Mouse (Mus musculus) kidney, embryonic 15.5 days (tissue): ENCODE results near the gene Borcs6. TPM values are rescaled to one million over a fixed set of nuclear protein-coding genes. Genes with fewer than 3 reads are reported as not detected.
A peak's percentile ranks its signal among the peaks of the same experiment; 100 is the strongest.
"Not testable (repeated sequence)": the region's sequence is repeated elsewhere in the genome, so short reads cannot be mapped to it uniquely, and the experiment has no call there.

Experiments used
- ATAC-seq: fragments of 200-750 bp; cut with Nextera tagmentation; replicated peaks from 2 replicates; pipeline ENCODE4 v1.8.0; 2017; ENCODE audit warnings: moderate TSS enrichment; ENCODE audit not compliant: low FRiP score
- H3K27ac ChIP-seq: fragments of 300-500 bp; sonication (generic); 2 replicates; pipeline ENCODE4 v1.5.1; 2015; ENCODE audit warnings: mild to moderate bottlenecking, inconsistent platforms
- H3K27me3 ChIP-seq: fragments of 300-500 bp; sonication (generic); 2 replicates; pipeline ENCODE4 v1.6.1; 2015; ENCODE audit warnings: inconsistent platforms
- H3K36me3 ChIP-seq: fragments of 300-500 bp; sonication (generic); 2 replicates; pipeline ENCODE4 v1.6.1; 2015; ENCODE audit warnings: inconsistent platforms
- H3K4me1 ChIP-seq: fragments of 300-500 bp; sonication (generic); 2 replicates; pipeline ENCODE4 v1.6.1; 2015; ENCODE audit warnings: inconsistent platforms
- H3K4me2 ChIP-seq: fragments of 300-500 bp; sonication (generic); 2 replicates; pipeline ENCODE4 v1.6.1; 2015; ENCODE audit warnings: moderate library complexity, mild to moderate bottlenecking, inconsistent platforms
- H3K4me3 ChIP-seq: fragments of 300-500 bp; sonication (generic); replicated peaks from 2 replicates; pipeline ENCODE4 v1.5.1; 2015; ENCODE audit warnings: mild to moderate bottlenecking, inconsistent platforms
- H3K9ac ChIP-seq: fragments of 300-500 bp; sonication (generic); 2 replicates; pipeline ENCODE4 v1.6.1; 2015; ENCODE audit warnings: mild to moderate bottlenecking, inconsistent platforms
- H3K9me3 ChIP-seq: fragments of 300-500 bp; sonication (generic); replicated peaks from 2 replicates; pipeline ENCODE4 v1.6.1; 2016; ENCODE audit warnings: inconsistent platforms
- WGBS: fragments of 180-500 bp; shearing (Covaris S2); methylation state at CpG from one replicate; pipeline ENCODE4 v1.1.7; 2015; ENCODE audit warnings: mixed read lengths; 5-methylcytosine and 5-hydroxymethylcytosine counted together
- polyA plus RNA-seq: library from polyadenylated mRNA; unstranded; fragments of >200 nt; fragmentation: Nextera tagmentation; extraction: Ambion mirVana; gene quantifications from 2 replicates; pipeline ENCODE4 v1.2.1, GENCODE M21; 2015

The Borcs6 gene
- polyA plus RNA-seq: 7.4 and 8.7 TPM in 2 replicates

- peaks cover 38% of the 10 kb centered on the region for H3K4me1 ChIP-seq
- WGBS: under 1% methylated on average over 64 of the region's 64 CpGs
Measured at GRCm38 (mm10) chr11:69059357-69059974, at the start of gene Borcs6. TSS of gene Borcs6 (plus strand) at chr11:69059717.

GRCm38 (mm10) chr11:69010400-69011323, 48.9 kb upstream of the Borcs6 start:
- Histone ChIP-seq H3K27ac (0 out of 2 replicates have a peak overlapping the region, but pooled peaks have one; percentile 14), H3K4me2 (peak overlapping the region; percentile 78)
- WGBS: 91% methylated on average over 15 of the region's 15 CpGs

More at GRCm38 (mm10) chr11:69059357-69059974, at the start of gene Borcs6:
- H3K9me3 ChIP-seq: no peaks in the 10 kb centered on the region
- H3K4me2 ChIP-seq: peak within 1 kb of the TSS; percentile 91
- no peaks in the 10 kb centered on the region for H3K27me3 ChIP-seq
- peak within 1 kb of the TSS; percentile 90 for H3K9ac ChIP-seq
- H3K27ac ChIP-seq: peak within 1 kb of the TSS; percentile 91
- no peaks in the 10 kb centered on the region for H3K36me3 ChIP-seq
- peak; percentile 92 for ATAC-seq
- peak within 1 kb of the TSS; percentile 95 for H3K4me3 ChIP-seq

GRCm38 (mm10) chr11:69011445-69011844, 48.1 kb upstream of the Borcs6 start:
- Histone ChIP-seq H3K4me2 (peak overlapping the region; percentile 78), H3K9ac (peak overlapping the region; percentile 58; the same call in 1 of the 2 replicates), H3K4me1 (peaks cover 24% of the 10 kb centered on the region), H3K27ac (peak overlapping the region; percentile 93), H3K4me3 (peak overlapping the region; percentile 56)
- not testable (repeated sequence) for ATAC-seq, H3K36me3 ChIP-seq, H3K27me3 ChIP-seq, H3K9me3 ChIP-seq
- 79% methylated on average over 2 of the region's 2 CpGs for WGBS

More at GRCm38 (mm10) chr11:69010400-69011323, 48.9 kb upstream of the Borcs6 start:
- H3K4me3 ChIP-seq: no peak overlapping the region
- H3K27me3 ChIP-seq: no peaks in the 10 kb centered on the region
- no peaks in the 10 kb centered on the region for H3K9me3 ChIP-seq
- H3K36me3 ChIP-seq: no peaks in the 10 kb centered on the region
- ATAC-seq: no peak
- H3K4me1 ChIP-seq: peaks cover 24% of the 10 kb centered on the region
- H3K9ac ChIP-seq: no peak overlapping the region

- H3K4me2 ChIP-seq: peak overlapping the region; percentile 78
- no peaks in the 10 kb centered on the region for H3K9me3 ChIP-seq
- H3K4me3 ChIP-seq: peak overlapping the region; percentile 56
- H3K27me3 ChIP-seq: no peaks in the 10 kb centered on the region
- 1% methylated on average over 18 of the region's 18 CpGs for WGBS
- H3K36me3 ChIP-seq: no peaks in the 10 kb centered on the region
- H3K9ac ChIP-seq: peak overlapping the region; percentile 58
- peak; percentile 63 for ATAC-seq
- peaks cover 30% of the 10 kb centered on the region for H3K4me1 ChIP-seq
- peak overlapping the region; percentile 93 for H3K27ac ChIP-seq
Measured at GRCm38 (mm10) chr11:69012071-69012601, 47.4 kb upstream of the Borcs6 start.

GRCm38 (mm10) chr11:69015644-69016441, 43.7 kb upstream of the Borcs6 start, which contains the start of gene Ctc1:
TSS of gene Ctc1 (plus strand) at chr11:69015911.
- Histone ChIP-seq H3K27ac (peak within 1 kb of the TSS; percentile 96), H3K9ac (peak within 1 kb of the TSS; percentile 79), H3K36me3 (peaks cover 5% of the 10 kb centered on the region), H3K27me3 (no peaks in the 10 kb centered on the region), H3K4me1 (peaks cover 23% of the 10 kb centered on the region), H3K9me3 (no peaks in the 10 kb centered on the region), H3K4me3 (peak within 1 kb of the TSS; percentile 57), H3K4me2 (peak within 1 kb of the TSS; percentile 75)
- ATAC-seq: peak; percentile 96
- 2% methylated on average over 38 of the region's 38 CpGs for WGBS

GRCm38 (mm10) chr11:69016755-69017154, 42.8 kb upstream of the Borcs6 start:
- H3K4me3 ChIP-seq: peak overlapping the region; percentile 57
- H3K9ac ChIP-seq: peak overlapping the region; percentile 79
- ATAC-seq: no peak
- peak overlapping the region; percentile 96 for H3K27ac ChIP-seq
- WGBS: 61% methylated on average over 3 of the region's 3 CpGs
- H3K27me3 ChIP-seq: no peaks in the 10 kb centered on the region
- peaks cover 15% of the 10 kb centered on the region for H3K4me1 ChIP-seq
- H3K36me3 ChIP-seq: peaks cover 14% of the 10 kb centered on the region
- no peaks in the 10 kb centered on the region for H3K9me3 ChIP-seq
- peak overlapping the region; percentile 75 for H3K4me2 ChIP-seq

- no peak for ATAC-seq
Measured at GRCm38 (mm10) chr11:69020691-69021090, 38.8 kb upstream of the Borcs6 start.

GRCm38 (mm10) chr11:69026562-69026961, 33.0 kb upstream of the Borcs6 start:
- H3K9ac ChIP-seq: no peak overlapping the region

More at GRCm38 (mm10) chr11:69020691-69021090, 38.8 kb upstream of the Borcs6 start:
- Histone ChIP-seq H3K36me3 (peaks cover 54% of the 10 kb centered on the region), H3K4me3 (no peak overlapping the region), H3K27me3 (no peaks in the 10 kb centered on the region), H3K4me2 (no peak overlapping the region), H3K27ac (no peak overlapping the region), H3K4me1 (peaks cover 10% of the 10 kb centered on the region), H3K9me3 (no peaks in the 10 kb centered on the region), H3K9ac (no peak overlapping the region)

GRCm38 (mm10) chr11:69028805-69029204, 30.7 kb upstream of the Borcs6 start:
- H3K9ac ChIP-seq: no peak overlapping the region

More at GRCm38 (mm10) chr11:69026562-69026961, 33.0 kb upstream of the Borcs6 start:
- Histone ChIP-seq H3K9me3 (no peaks in the 10 kb centered on the region), H3K4me1 (no peaks in the 10 kb centered on the region), H3K27ac (no peak overlapping the region), H3K27me3 (no peaks in the 10 kb centered on the region), H3K4me3 (no peak overlapping the region), H3K36me3 (peaks cover 100% of the 10 kb centered on the region), H3K4me2 (no peak overlapping the region)
- ATAC-seq: no peak
- WGBS: 91% methylated on average over 3 of the region's 3 CpGs

GRCm38 (mm10) chr11:69033552-69033951, 26.0 kb upstream of the Borcs6 start:
- no peaks in the 10 kb centered on the region for H3K27me3 ChIP-seq
- no peak overlapping the region for H3K4me3 ChIP-seq
- 76% methylated on average over 9 of the region's 9 CpGs for WGBS
- no peaks in the 10 kb centered on the region for H3K9me3 ChIP-seq
- no peak overlapping the region for H3K27ac ChIP-seq
- H3K9ac ChIP-seq: no peak overlapping the region
- no peak overlapping the region for H3K4me2 ChIP-seq
- peaks cover 76% of the 10 kb centered on the region for H3K36me3 ChIP-seq
- ATAC-seq: no peak
- peaks cover 20% of the 10 kb centered on the region for H3K4me1 ChIP-seq

More at GRCm38 (mm10) chr11:69028805-69029204, 30.7 kb upstream of the Borcs6 start:
- ATAC-seq: no peak
- Histone ChIP-seq H3K4me3 (no peak overlapping the region), H3K27ac (no peak overlapping the region), H3K36me3 (peaks cover 100% of the 10 kb centered on the region), H3K9me3 (no peaks in the 10 kb centered on the region), H3K27me3 (no peaks in the 10 kb centered on the region), H3K4me2 (no peak overlapping the region), H3K4me1 (no peaks in the 10 kb centered on the region)
- WGBS: 71% methylated on average over 2 of the region's 2 CpGs

GRCm38 (mm10) chr11:69034585-69034984, 24.9 kb upstream of the Borcs6 start:
- Histone ChIP-seq H3K27me3 (no peaks in the 10 kb centered on the region), H3K36me3 (peaks cover 65% of the 10 kb centered on the region), H3K4me1 (peaks cover 30% of the 10 kb centered on the region), H3K9me3 (no peaks in the 10 kb centered on the region), H3K9ac (no peak overlapping the region), H3K4me2 (no peak overlapping the region), H3K27ac (no peak overlapping the region), H3K4me3 (no peak overlapping the region)
- 94% methylated on average over 3 of the region's 3 CpGs for WGBS
- ATAC-seq: no peak
